Mouse (Mus musculus) left cerebral cortex, adult 9 months (tissue): ENCODE data around the gene Dync1i1.
A peak's percentile ranks its signal among the peaks of the same experiment; 100 is the strongest.
"Not testable (repeated sequence)": the region's sequence is repeated elsewhere in the genome, so short reads cannot be mapped to it uniquely, and the experiment has no call there.

Experiments
- DNase-seq, 2 experiments: peaks; one replicate each; pipeline ENCODE4 v3.0.0; 2022; ENCODE audit warnings: low spot score in 2 of 2

Gene Dync1i1

GRCm38 (mm10) chr6:5725611-5726236, at the start of gene Dync1i1:
TSS of gene Dync1i1 (plus strand) at chr6:5725639.
- peak; percentile 52 to 74 for DNase-seq

DNA sequence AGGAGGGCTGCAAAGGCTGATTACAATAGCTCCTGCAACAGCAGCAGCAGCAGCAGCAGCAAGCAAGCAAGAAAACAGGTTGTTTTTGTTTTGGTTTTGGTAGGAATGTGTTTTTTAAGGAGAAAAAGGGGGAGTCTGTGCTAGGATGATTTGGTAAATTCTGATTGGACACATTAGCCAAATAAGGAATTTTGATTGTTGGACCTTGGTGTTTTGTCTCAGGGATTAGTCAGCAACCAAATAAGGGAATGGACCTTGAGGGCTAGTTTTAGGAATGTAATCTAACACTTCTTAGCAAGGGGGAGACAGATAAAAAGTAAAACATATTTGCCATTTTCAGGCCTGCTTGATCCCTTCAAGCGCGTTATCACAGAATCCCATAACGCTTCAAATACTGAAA, 45.7 kb upstream of the Dync1i1 start:
- DNase-seq: no peak

GRCm38 (mm10) chr6:5701826-5702225, 23.6 kb upstream of the Dync1i1 start:
- no peak for DNase-seq

DNA sequence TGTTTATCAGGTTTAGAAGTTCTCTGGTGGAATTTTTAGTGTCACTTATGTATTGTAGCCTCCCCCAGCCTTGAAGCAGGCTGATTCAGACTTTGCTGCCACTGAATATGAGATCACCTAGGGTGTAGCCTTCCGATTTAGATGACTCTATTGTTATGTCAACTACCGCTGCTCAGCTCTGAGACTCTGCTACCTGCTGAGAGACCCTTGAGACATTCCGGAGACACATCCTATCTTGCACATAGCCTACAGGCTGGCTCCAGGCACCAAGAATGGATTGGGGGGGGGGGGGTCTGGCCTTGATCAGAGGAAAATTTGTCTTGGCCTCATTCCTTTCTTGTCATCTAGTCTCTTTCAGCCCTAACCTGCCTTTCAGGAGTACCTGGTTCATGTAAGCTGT, 17.5 kb upstream of the Dync1i1 start:
- DNase-seq: not testable (repeated sequence)

GRCm38 (mm10) chr6:5710063-5710605, 15.3 kb upstream of the Dync1i1 start:
- DNase-seq: no peak

GRCm38 (mm10) chr6:5712620-5713019, 12.8 kb upstream of the Dync1i1 start:
- no peak for DNase-seq

GRCm38 (mm10) chr6:5715101-5715618, 10.3 kb upstream of the Dync1i1 start:
- no peak for DNase-seq

GRCm38 (mm10) chr6:5718955-5719354, 6.5 kb upstream of the Dync1i1 start:
- no peak for DNase-seq

GRCm38 (mm10) chr6:5720716-5721115, 4.7 kb upstream of the Dync1i1 start:
- not testable (repeated sequence) for DNase-seq

- no peak for DNase-seq
Measured at GRCm38 (mm10) chr6:5723986-5724385, 1.5 kb upstream of the Dync1i1 start.

DNA sequence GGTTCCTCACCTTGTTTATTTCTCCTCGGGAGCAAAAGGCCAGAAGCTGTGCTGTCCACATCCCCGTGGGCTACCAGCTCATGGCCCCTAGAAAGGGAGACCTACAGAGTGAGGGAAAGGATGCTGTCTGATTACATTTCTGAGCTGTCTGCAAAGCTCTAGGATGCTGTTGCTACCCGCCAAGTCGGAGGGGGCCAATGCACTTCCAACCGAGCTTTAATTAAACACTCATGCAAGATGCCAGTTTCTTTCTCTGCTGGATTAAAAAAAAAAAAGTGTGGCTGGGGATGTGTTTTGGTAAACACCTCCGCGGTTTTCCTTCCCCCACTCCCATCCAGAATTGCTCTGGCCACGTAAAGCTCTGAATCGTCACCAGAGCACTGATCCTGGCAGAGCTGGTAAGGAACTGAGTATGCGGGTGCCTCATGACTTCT, 815 bp downstream of the Dync1i1 start:
- peak in 1 of 2 experiments; percentile 42 for DNase-seq

- DNase-seq: no peak
Measured at GRCm38 (mm10) chr6:5733217-5733616, 7.8 kb downstream of the Dync1i1 start.

- DNase-seq: no peak
Measured at GRCm38 (mm10) chr6:5734398-5734797, 9.0 kb downstream of the Dync1i1 start.

- DNase-seq: no peak
Measured at GRCm38 (mm10) chr6:5734862-5735261, 9.4 kb downstream of the Dync1i1 start.

GRCm38 (mm10) chr6:5739711-5740110, 14.3 kb downstream of the Dync1i1 start:
- no peak for DNase-seq

- no peak for DNase-seq
Measured at GRCm38 (mm10) chr6:5741395-5742032, 16.1 kb downstream of the Dync1i1 start.

- no peak for DNase-seq
Measured at GRCm38 (mm10) chr6:5750079-5750711, 24.8 kb downstream of the Dync1i1 start.

- peak in 1 of 2 experiments; percentile 66 for DNase-seq
Measured at GRCm38 (mm10) chr6:5752128-5752527, 26.7 kb downstream of the Dync1i1 start.

GRCm38 (mm10) chr6:5752617-5753016, 27.2 kb downstream of the Dync1i1 start:
- no peak for DNase-seq

DNA sequence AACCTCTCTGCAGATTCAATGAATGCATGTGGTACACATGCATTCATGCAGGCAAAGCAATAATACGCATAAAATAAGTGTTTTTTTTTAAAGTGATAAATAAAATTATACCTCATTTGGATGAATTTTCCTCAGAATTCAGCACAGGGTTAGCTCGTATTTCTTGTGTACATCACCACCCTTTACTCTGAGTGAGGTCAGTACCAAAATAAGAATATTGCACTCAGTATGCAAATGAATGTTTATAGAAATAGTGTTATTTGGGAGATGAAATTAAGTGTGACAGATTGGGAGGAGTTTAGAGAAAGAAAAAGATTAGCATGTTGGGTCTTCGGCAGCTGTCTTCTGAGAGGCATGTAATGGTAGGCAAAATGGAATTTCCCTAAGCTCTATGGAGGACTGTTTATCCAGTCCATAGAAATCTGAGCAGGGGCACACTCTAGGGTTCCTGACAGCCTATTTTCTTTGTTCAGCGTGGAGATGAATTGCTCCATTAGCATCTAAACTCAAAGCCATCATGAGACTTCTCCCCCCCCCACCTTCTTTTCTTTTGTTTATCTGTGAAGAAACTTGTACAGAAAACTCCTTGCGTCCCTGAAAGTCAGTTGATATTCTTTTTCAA, 31.2 kb downstream of the Dync1i1 start:
- DNase-seq: no peak

GRCm38 (mm10) chr6:5762943-5763342, 37.5 kb downstream of the Dync1i1 start:
- DNase-seq: no peak

- no peak for DNase-seq
Measured at GRCm38 (mm10) chr6:5768576-5768975, 43.1 kb downstream of the Dync1i1 start.
